Mouse (Mus musculus) intestine, embryonic 15.5 days (tissue): Measurements from ENCODE around the gene Cwc22. TPM values are rescaled to one million over a fixed set of nuclear protein-coding genes. Genes with fewer than 3 reads are reported as not detected.

ENCODE experiments used
- ATAC-seq: fragments of 200-750 bp; cut with Nextera tagmentation; 2 replicates; pipeline ENCODE4 v1.8.0; 2017; ENCODE audit warnings: moderate TSS enrichment, moderate library complexity
- H3K27ac ChIP-seq: fragments of 300-500 bp; sonication (generic); 2 replicates; pipeline ENCODE4 v1.5.1; 2015; ENCODE audit warnings: mild to moderate bottlenecking, inconsistent platforms
- H3K27me3 ChIP-seq: fragments of 300-500 bp; sonication (generic); replicated peaks from 2 replicates; pipeline ENCODE4 v1.6.1; 2015; ENCODE audit warnings: inconsistent platforms
- H3K36me3 ChIP-seq: fragments of 300-500 bp; sonication (generic); 2 replicates; pipeline ENCODE4 v1.6.1; 2015; ENCODE audit warnings: inconsistent platforms
- H3K4me1 ChIP-seq: fragments of 300-500 bp; sonication (generic); replicated peaks from 2 replicates; pipeline ENCODE4 v1.6.1; 2015; ENCODE audit warnings: inconsistent platforms
- H3K4me2 ChIP-seq: fragments of 300-500 bp; sonication (generic); replicated peaks from 2 replicates; pipeline ENCODE4 v1.6.1; 2015; ENCODE audit warnings: mild to moderate bottlenecking, inconsistent platforms
- H3K4me3 ChIP-seq: fragments of 300-500 bp; sonication (generic); replicated peaks from 2 replicates; pipeline ENCODE4 v1.5.1; 2015; ENCODE audit warnings: inconsistent platforms
- H3K9ac ChIP-seq: fragments of 300-500 bp; sonication (generic); 2 replicates; pipeline ENCODE4 v1.6.1; 2015; ENCODE audit warnings: inconsistent platforms
- H3K9me3 ChIP-seq: fragments of 300-500 bp; sonication (generic); 2 replicates; pipeline ENCODE4 v1.6.1; 2016; ENCODE audit warnings: inconsistent platforms
- WGBS: fragments of 180-500 bp; shearing (Covaris S2); methylation state at CpG from one replicate; pipeline ENCODE4 v1.1.7; 2015; 5-methylcytosine and 5-hydroxymethylcytosine counted together
- polyA plus RNA-seq: library from polyadenylated mRNA; unstranded; fragments of >200 nt; fragmentation: Nextera tagmentation; extraction: Ambion mirVana; gene quantifications from 2 replicates; pipeline ENCODE4 v1.2.1, GENCODE M21; 2015

Cwc22 gene
- polyA plus RNA-seq, 1 experiment from 2014 or later: 29.4 TPM

GRCm38 (mm10) chr2:77835781-77836180 lies 110.4 kb downstream of the Cwc22 start:
- ATAC-seq: no peak
- no peaks in the 10 kb centered on the region for H3K4me1 ChIP-seq
- no peak overlapping the region for H3K4me2 ChIP-seq
- no peak overlapping the region for H3K9ac ChIP-seq
- no peak overlapping the region for H3K4me3 ChIP-seq
- whole genome bisulfite sequencing: 61% methylated on average over 3 of the region's 3 CpGs
- H3K36me3 ChIP-seq: no peaks in the 10 kb centered on the region
- no peaks in the 10 kb centered on the region for H3K9me3 ChIP-seq
- H3K27me3 ChIP-seq: no peaks in the 10 kb centered on the region
- H3K27ac ChIP-seq: no peak overlapping the region

Other genes with a start within 250 kb of the Cwc22 start
- 7.2 and 7.5 TPM in 2 replicates for gene Zfp385b, start 126.7 kb downstream of the Cwc22 start, polyA plus RNA-seq